Mouse (Mus musculus): Measurements from ENCODE around the gene Ppm1h. TPM values are rescaled to one million over a fixed set of nuclear protein-coding genes. Genes with fewer than 3 reads are reported as not detected.
A peak's percentile ranks its signal among the peaks of the same experiment; 100 is the strongest.

The Ppm1h gene
- polyA plus RNA-seq, 1 experiment from 2014 or later = 4.9 TPM

- no peak overlapping the region for H3K9ac ChIP-seq (ENCODE audit: low read length)
- no peak overlapping the region for H3K4me3 ChIP-seq (ENCODE audit: control insufficient read depth in 1 of 2, insufficient read depth in 1 of 2, low read depth in 1 of 2, low read length in 2 of 2)
- no peaks in the 10 kb centered on the region for H3K9me3 ChIP-seq (ENCODE audit: control insufficient read depth, low read length)
- no peak overlapping the region for H3K4me2 ChIP-seq (ENCODE audit: low read length)
- WGBS = 57% methylated on average over 14 of the region's 14 CpGs
- peaks cover 0 to 8% of the 10 kb centered on the region in 2 experiments; a peak in 2 of 4 replicates for H3K4me1 ChIP-seq (ENCODE audit: control insufficient read depth in 2 of 2, insufficient read depth in 2 of 2, low read length in 2 of 2)
- H3K27me3 ChIP-seq (ENCODE audit: control insufficient read depth, insufficient read depth, low read length) = no peaks in the 10 kb centered on the region
- peak; percentile 80 for ATAC-seq (ENCODE audit: insufficient number of reproducible peaks, insufficient read depth, low FRiP score, low read depth)
- H3K36me3 ChIP-seq (ENCODE audit: control insufficient read depth, insufficient read depth, low read length) = no peaks in the 10 kb centered on the region
- H3K27ac ChIP-seq (replicated peaks in 1 of 2; ENCODE audit: control insufficient read depth in 1 of 2, insufficient read depth in 1 of 2, low read depth in 2 of 2, low read length in 2 of 2) = peak overlapping the region in 1 of 2 experiments; percentile 33; a peak in 1 of 4 replicates
Observed at GRCm38 (mm10) chr10:122815094-122815493, 136.5 kb downstream of the Ppm1h start.

- no peak overlapping the region for H3K4me3 ChIP-seq (ENCODE audit: control insufficient read depth in 1 of 2, insufficient read depth in 1 of 2, low read depth in 1 of 2, low read length in 2 of 2)
- H3K4me2 ChIP-seq (ENCODE audit: low read length) = no peak overlapping the region
- 82% methylated on average over 8 of the region's 8 CpGs for WGBS
- no peak overlapping the region for H3K9ac ChIP-seq (ENCODE audit: low read length)
- no peaks in the 10 kb centered on the region for H3K36me3 ChIP-seq (ENCODE audit: control insufficient read depth, insufficient read depth, low read length)
- peaks cover 0 to 8% of the 10 kb centered on the region in 2 experiments; a peak in 2 of 4 replicates for H3K4me1 ChIP-seq (ENCODE audit: control insufficient read depth in 2 of 2, insufficient read depth in 2 of 2, low read length in 2 of 2)
- H3K9me3 ChIP-seq (ENCODE audit: control insufficient read depth, low read length) = no peaks in the 10 kb centered on the region
- H3K27ac ChIP-seq (replicated peaks in 1 of 2; ENCODE audit: control insufficient read depth in 1 of 2, insufficient read depth in 1 of 2, low read depth in 2 of 2, low read length in 2 of 2) = no peak overlapping the region
- ATAC-seq (ENCODE audit: insufficient number of reproducible peaks, insufficient read depth, low FRiP score, low read depth) = no peak
- no peaks in the 10 kb centered on the region for H3K27me3 ChIP-seq (ENCODE audit: control insufficient read depth, insufficient read depth, low read length)
Observed at GRCm38 (mm10) chr10:122817741-122818140, 139.2 kb downstream of the Ppm1h start.

- no peak overlapping the region for H3K27ac ChIP-seq (replicated peaks in 1 of 2; ENCODE audit: control insufficient read depth in 1 of 2, insufficient read depth in 1 of 2, low read depth in 2 of 2, low read length in 2 of 2)
- no peaks in the 10 kb centered on the region for H3K27me3 ChIP-seq (ENCODE audit: control insufficient read depth, insufficient read depth, low read length)
- H3K4me1 ChIP-seq (ENCODE audit: control insufficient read depth in 2 of 2, insufficient read depth in 2 of 2, low read length in 2 of 2) = peaks cover 0 to 8% of the 10 kb centered on the region in 2 experiments; a peak in 2 of 4 replicates
- H3K36me3 ChIP-seq (ENCODE audit: control insufficient read depth, insufficient read depth, low read length) = no peaks in the 10 kb centered on the region
- 92% methylated on average over 6 of the region's 6 CpGs for WGBS
- H3K4me2 ChIP-seq (ENCODE audit: low read length) = no peak overlapping the region
- ATAC-seq (ENCODE audit: insufficient number of reproducible peaks, insufficient read depth, low FRiP score, low read depth) = no peak
- H3K9me3 ChIP-seq (ENCODE audit: control insufficient read depth, low read length) = no peaks in the 10 kb centered on the region
- no peak overlapping the region for H3K4me3 ChIP-seq (ENCODE audit: control insufficient read depth in 1 of 2, insufficient read depth in 1 of 2, low read depth in 1 of 2, low read length in 2 of 2)
- no peak overlapping the region for H3K9ac ChIP-seq (ENCODE audit: low read length)
Observed at GRCm38 (mm10) chr10:122819808-122820207, 141.2 kb downstream of the Ppm1h start.

- Histone ChIP-seq H3K27me3 (ENCODE audit: control insufficient read depth, insufficient read depth, low read length) (no peaks in the 10 kb centered on the region), H3K9ac (ENCODE audit: low read length) (no peak overlapping the region), H3K27ac (replicated peaks in 1 of 2; ENCODE audit: control insufficient read depth in 1 of 2, insufficient read depth in 1 of 2, low read depth in 2 of 2, low read length in 2 of 2) (no peak overlapping the region), H3K4me1 (ENCODE audit: control insufficient read depth in 2 of 2, insufficient read depth in 2 of 2, low read length in 2 of 2) (peaks cover 0 to 8% of the 10 kb centered on the region in 2 experiments; a peak in 1 of 4 replicates), H3K4me2 (ENCODE audit: low read length) (no peak overlapping the region), H3K9me3 (ENCODE audit: control insufficient read depth, low read length) (no peaks in the 10 kb centered on the region), H3K36me3 (ENCODE audit: control insufficient read depth, insufficient read depth, low read length) (no peaks in the 10 kb centered on the region), H3K4me3 (ENCODE audit: control insufficient read depth in 1 of 2, insufficient read depth in 1 of 2, low read depth in 1 of 2, low read length in 2 of 2) (no peak overlapping the region)
- WGBS = 76% methylated on average over 6 of the region's 6 CpGs
- ATAC-seq (ENCODE audit: insufficient number of reproducible peaks, insufficient read depth, low FRiP score, low read depth) = no peak
Observed at GRCm38 (mm10) chr10:122821549-122821948, 143.0 kb downstream of the Ppm1h start.

GRCm38 (mm10) chr10:122823642-122824041 lies 145.1 kb downstream of the Ppm1h start:
- Histone ChIP-seq H3K36me3 (ENCODE audit: control insufficient read depth, insufficient read depth, low read length) (no peaks in the 10 kb centered on the region), H3K9me3 (ENCODE audit: control insufficient read depth, low read length) (no peaks in the 10 kb centered on the region), H3K4me1 (ENCODE audit: control insufficient read depth in 2 of 2, insufficient read depth in 2 of 2, low read length in 2 of 2) (peaks cover 8 to 18% of the 10 kb centered on the region in 2 experiments), H3K9ac (ENCODE audit: low read length) (no peak overlapping the region), H3K27me3 (ENCODE audit: control insufficient read depth, insufficient read depth, low read length) (no peaks in the 10 kb centered on the region), H3K4me3 (ENCODE audit: control insufficient read depth in 1 of 2, insufficient read depth in 1 of 2, low read depth in 1 of 2, low read length in 2 of 2) (no peak overlapping the region), H3K27ac (replicated peaks in 1 of 2; ENCODE audit: control insufficient read depth in 1 of 2, insufficient read depth in 1 of 2, low read depth in 2 of 2, low read length in 2 of 2) (no peak overlapping the region), H3K4me2 (ENCODE audit: low read length) (no peak overlapping the region)
- ATAC-seq (ENCODE audit: insufficient number of reproducible peaks, insufficient read depth, low FRiP score, low read depth) = no peak
- WGBS = 82% methylated on average over 13 of the region's 13 CpGs

- ATAC-seq (ENCODE audit: insufficient number of reproducible peaks, insufficient read depth, low FRiP score, low read depth) = no peak
Observed at GRCm38 (mm10) chr10:122826696-122827331, 148.3 kb downstream of the Ppm1h start.

GRCm38 (mm10) chr10:122827719-122828414 lies 149.3 kb downstream of the Ppm1h start:
- WGBS = 63% methylated on average over 12 of the region's 12 CpGs
- Histone ChIP-seq H3K27ac (replicated peaks in 1 of 2; ENCODE audit: control insufficient read depth in 1 of 2, insufficient read depth in 1 of 2, low read depth in 2 of 2, low read length in 2 of 2) (peak overlapping the region; percentile 36 to 71), H3K9me3 (ENCODE audit: control insufficient read depth, low read length) (no peaks in the 10 kb centered on the region), H3K9ac (ENCODE audit: low read length) (no peak overlapping the region), H3K4me1 (ENCODE audit: control insufficient read depth in 2 of 2, insufficient read depth in 2 of 2, low read length in 2 of 2) (peaks cover 13 to 20% of the 10 kb centered on the region in 2 experiments), H3K27me3 (ENCODE audit: control insufficient read depth, insufficient read depth, low read length) (no peaks in the 10 kb centered on the region), H3K36me3 (ENCODE audit: control insufficient read depth, insufficient read depth, low read length) (no peaks in the 10 kb centered on the region), H3K4me3 (ENCODE audit: control insufficient read depth in 1 of 2, insufficient read depth in 1 of 2, low read depth in 1 of 2, low read length in 2 of 2) (no peak overlapping the region), H3K4me2 (ENCODE audit: low read length) (no peak overlapping the region)
- ATAC-seq (ENCODE audit: insufficient number of reproducible peaks, insufficient read depth, low FRiP score, low read depth) = peak; percentile 64; the same call in 1 of the 2 replicates

More at GRCm38 (mm10) chr10:122826696-122827331, 148.3 kb downstream of the Ppm1h start:
- H3K9ac ChIP-seq (ENCODE audit: low read length) = no peak overlapping the region
- H3K4me2 ChIP-seq (ENCODE audit: low read length) = no peak overlapping the region
- no peak overlapping the region for H3K27ac ChIP-seq (replicated peaks in 1 of 2; ENCODE audit: control insufficient read depth in 1 of 2, insufficient read depth in 1 of 2, low read depth in 2 of 2, low read length in 2 of 2)
- no peaks in the 10 kb centered on the region for H3K9me3 ChIP-seq (ENCODE audit: control insufficient read depth, low read length)
- peaks cover 13 to 20% of the 10 kb centered on the region in 2 experiments for H3K4me1 ChIP-seq (ENCODE audit: control insufficient read depth in 2 of 2, insufficient read depth in 2 of 2, low read length in 2 of 2)
- WGBS = 84% methylated on average over 16 of the region's 16 CpGs
- H3K27me3 ChIP-seq (ENCODE audit: control insufficient read depth, insufficient read depth, low read length) = no peaks in the 10 kb centered on the region
- no peak overlapping the region for H3K4me3 ChIP-seq (ENCODE audit: control insufficient read depth in 1 of 2, insufficient read depth in 1 of 2, low read depth in 1 of 2, low read length in 2 of 2)
- no peaks in the 10 kb centered on the region for H3K36me3 ChIP-seq (ENCODE audit: control insufficient read depth, insufficient read depth, low read length)

All from heart, embryonic 14.5 days (tissue).